Mouse (Mus musculus): ENCODE measurements around the gene Myt1l.

Gene Myt1l

DNA sequence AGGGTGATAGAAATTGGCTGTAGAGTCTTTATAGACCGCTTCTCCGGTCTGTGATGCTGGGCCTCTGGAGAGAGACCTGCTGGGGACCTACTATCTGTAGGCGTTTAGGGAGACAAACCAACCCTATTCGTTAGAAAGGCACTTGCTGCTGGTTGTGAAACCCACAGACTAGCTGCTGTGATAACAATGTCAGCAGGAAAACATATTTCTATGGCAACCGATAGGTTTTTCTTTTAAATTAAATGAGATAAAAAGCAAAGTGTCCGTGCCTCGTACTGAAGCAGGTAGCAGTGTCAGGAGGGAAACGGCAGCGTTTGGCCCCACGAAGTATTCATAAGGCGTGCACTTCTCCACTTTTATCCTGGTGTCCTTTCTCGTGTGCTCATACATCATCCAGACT is 127.5 kb downstream of the Myt1l start:
- DNase-seq (ENCODE audit: low spot score): no peak

DNA sequence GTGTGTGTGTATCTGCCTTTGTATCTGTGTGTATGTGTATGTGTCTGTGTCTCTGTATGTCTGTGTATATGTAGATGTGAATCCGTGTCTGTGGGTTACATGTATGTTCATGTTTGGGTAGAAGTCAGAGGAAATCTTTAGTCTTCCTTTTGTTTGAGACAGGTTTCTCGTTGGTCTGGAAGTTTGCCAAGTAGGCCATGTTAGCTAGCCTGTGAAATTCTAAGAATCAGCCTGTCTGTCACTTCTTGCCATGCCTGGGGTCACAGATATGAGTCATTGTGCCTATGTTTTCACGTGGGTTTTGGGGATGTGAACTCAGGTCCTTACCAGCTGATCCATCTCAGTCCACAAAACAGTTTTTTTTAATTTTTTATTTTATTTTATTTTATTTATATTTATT is 128.9 kb downstream of the Myt1l start:
- no peak for DNase-seq (ENCODE audit: low spot score)

DNA sequence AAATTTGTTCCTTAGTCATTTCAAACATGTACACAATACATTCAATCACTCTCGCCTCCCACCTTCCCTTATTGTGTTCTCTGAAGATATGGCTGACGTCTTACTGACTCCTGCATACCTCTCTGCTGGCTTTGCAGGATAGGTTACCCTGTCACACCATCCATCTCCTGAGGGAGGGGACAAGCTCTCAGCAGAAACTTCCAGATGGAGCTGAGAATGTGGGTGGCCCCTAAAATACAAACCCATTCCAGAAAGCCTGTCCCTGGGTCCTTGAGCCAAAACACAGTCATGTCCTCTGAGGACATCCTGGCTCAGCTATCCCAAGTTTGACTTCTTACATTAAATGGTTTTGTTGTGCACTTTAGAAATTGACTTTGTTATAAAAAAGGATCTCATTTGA is 129.7 kb downstream of the Myt1l start:
- no peak for DNase-seq (ENCODE audit: low spot score)

DNA sequence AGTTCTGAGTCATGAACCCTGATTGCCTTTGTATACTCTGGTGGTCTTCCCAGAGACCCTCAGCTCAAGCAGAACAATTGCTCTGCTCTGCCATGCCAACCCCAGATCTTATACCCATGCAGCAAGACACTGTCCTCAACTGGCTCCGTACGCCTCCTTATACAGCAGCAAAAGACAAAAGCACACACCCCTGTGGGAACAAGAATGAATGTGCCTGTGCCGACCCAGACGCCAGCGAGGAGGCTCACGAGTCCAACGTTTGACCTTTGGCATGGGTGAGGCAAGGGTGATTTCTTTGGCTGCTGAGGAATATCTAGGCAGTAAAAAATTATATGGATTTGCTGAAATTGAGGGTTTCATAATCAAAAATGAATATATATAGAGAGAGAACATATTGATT is 143.8 kb downstream of the Myt1l start:
- no peak for DNase-seq (ENCODE audit: low spot score)

DNA sequence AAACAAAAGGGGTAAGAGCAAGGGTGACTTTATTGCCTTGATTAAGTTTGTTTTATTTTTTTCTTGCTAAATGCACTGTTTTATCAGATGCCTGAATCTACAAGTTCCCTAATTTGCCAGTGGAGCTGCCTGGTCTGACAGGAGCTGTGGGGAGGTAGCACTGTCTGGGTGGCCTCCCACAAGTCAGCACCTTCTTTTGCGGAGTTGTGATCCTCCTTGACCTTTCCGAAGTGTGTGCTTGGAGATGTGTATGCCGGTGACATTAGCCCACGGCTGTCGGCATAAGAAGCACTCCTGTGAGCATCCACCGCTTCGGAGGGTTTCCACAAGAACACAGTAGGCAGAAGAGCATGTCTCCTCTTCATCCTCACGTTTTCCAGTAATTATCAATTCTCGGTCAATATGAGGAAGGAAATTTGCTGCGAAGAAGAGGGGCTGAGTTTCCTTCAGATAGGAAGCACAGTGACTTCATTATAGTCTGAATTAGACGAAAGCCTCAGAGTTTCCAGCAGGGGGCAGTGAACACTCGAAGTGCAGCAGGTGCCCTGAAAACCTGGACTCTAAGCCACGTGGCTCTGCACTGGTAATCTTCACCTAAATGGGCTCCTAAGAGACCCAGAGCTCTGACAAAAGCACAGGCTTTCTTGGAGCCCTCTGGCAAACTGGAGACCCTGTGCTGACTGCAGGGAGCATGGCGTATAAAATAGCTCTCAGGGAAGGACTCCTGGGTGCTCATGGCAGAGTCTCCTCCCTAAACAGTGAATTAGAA is 147.6 kb downstream of the Myt1l start:
- DNase-seq (ENCODE audit: low spot score): no peak

DNA sequence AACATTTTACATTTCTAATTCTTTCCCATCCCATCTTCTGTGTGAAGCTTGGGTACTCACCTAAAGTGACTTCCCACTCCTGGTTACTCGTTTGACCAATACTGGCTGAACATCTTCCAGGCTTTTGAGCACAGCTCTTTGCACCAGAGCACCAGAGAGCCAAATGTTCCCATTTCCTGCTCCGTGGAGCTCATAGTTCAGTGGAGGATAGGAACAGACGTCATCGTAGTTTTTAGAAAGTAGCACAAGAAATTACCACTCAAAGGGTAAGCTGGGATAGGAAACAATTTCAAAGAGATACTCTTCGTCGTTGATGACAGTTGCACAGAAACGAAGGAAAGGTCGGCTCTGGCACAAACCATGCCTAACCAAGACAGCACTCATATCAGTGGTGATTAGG is 154.2 kb downstream of the Myt1l start:
- no peak for DNase-seq (ENCODE audit: low spot score)

DNA sequence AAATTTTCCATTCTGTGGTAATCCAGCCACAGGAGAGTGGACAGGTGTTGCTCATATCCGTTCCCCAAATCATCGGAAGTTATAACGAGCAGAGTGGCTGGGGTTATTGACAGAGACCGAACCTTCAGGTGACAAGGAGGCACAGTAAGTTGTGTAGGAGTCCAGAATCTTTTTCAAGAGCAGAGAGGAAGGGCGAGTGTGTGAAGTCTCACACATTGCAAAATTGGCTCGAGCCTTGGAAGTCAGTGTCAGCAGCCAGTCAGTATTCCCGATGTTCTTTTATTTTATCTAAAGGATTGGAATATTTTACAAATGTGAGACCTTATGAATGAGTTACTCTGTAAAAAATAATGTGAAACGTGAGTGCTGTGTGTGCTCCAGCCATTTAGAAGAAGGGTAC is 154.8 kb downstream of the Myt1l start:
- no peak for DNase-seq (ENCODE audit: low spot score)

DNA sequence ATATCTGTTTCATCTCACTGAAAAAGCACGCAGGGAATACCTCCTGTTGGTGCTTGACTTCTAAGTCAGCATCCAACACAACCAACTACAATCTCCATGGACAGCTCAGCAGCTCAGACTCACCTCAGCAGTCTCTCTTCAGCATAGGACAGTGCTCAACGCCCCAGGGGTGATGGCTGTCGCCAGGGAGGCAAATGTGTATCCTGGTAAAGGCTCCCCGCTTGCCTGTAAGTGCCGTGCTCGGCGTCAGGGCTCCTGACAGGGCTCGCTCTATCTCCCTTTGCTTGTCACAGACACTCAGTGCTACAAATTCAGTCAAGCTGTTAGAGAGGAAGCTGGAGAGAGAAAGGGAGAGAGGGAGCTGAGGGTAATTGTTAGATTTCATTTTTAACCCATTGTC is 158.1 kb downstream of the Myt1l start:
- no peak for DNase-seq (ENCODE audit: low spot score)

DNA sequence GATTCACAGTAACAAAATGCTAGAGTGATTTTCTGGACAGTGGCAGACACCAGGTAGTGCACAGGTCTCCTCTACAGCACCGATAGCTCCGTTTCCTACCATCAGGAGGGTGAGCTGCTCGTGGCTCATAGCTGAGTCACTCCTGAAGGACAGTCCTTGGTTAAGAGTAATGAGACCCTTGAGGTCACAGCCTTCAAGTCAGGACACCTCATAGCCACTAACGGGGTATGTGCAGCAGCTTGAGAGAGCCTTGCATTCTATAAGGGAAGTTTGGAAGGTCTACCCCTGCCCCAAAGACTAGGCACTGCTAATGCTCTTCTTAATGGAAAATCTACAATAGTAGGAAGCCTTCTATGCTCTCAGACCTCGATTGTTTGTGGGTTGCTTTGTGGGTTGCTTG is 163.4 kb downstream of the Myt1l start:
- no peak for DNase-seq (ENCODE audit: low spot score)

DNA sequence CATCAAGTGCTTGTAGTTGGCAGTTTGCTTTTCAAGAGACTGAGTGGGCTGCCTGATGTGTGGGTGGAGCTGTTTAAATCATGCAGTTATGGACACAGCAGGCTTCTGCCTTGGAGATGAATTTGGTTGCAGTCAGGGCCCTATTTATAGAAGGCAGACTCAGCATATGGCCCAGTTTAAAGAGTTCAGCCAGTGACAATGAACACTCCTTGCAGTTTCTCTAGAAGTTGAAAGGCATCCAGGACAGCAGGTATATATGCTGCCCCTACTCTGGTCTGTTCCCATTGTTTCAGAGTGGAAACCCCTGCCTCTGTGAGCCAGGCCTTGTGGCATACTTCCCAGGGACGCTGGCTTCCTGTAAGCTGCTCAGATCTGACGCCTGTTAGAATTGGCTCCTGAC is 167.0 kb downstream of the Myt1l start:
- DNase-seq (ENCODE audit: low spot score): peak; percentile 76

DNA sequence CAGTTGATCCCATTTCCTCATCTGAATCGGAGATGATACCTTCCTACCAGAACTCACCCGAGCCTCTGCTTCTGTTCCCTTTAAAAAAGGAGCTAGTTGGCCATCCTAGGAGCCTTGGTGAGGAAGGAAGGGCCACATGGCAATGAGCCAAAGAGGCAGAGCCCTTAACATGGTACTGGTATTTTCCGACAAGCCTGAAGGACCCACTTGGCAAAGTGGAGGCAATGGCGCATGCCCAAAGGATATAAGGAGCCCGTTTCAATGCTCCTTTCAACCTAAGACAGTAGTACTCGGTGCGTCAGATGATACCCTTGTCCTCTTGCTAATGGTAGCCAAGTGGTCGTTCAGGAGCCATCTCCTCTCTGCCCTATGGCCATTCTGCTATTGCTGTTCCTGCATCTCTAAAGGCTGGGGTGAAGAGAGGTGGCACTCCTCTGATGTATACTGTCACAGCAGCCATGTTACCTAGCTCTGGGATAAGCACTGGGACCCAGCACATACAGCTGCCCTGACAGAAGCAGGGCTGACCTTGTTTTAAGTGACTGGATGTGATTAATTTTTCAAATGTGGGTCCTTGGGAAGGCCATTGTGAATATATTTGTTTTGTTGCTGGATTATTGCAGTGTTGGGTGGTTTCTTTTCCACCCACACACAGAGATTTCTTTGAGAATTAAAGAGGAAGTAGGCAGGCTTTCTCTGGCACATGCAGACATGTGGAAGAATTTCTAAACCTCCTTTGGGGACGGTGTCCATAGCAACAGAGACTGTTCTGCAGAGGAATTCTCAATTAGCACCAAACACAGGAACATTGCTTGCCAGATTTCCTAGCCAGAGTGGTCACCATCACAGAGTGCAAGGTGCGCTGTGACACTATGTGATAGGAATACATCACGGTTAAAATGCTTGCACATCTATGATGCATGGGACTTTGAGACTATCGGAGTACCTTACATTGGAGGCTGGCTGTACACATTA is 169.6 kb downstream of the Myt1l start:
- DNase-seq (ENCODE audit: low spot score): peak; percentile 81

DNA sequence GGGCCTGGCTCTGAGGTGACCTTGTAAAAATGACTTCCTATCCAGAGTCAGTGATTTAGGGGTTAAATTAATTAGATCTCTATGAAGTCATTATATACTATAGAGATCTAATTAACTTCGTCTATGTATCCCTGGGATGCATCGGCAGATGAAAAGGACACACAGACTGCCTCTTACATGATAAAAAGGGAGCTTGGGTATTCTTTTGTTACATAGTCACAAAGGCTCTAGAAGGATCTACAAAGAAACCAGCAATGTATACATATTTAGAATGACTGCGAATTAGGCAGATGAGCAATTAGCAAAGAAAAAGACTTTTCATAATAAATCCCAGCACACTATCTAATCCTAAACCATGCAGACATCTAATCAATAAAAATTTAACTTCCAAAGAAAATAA is 170.4 kb downstream of the Myt1l start:
- DNase-seq (ENCODE audit: low spot score): no peak

DNA sequence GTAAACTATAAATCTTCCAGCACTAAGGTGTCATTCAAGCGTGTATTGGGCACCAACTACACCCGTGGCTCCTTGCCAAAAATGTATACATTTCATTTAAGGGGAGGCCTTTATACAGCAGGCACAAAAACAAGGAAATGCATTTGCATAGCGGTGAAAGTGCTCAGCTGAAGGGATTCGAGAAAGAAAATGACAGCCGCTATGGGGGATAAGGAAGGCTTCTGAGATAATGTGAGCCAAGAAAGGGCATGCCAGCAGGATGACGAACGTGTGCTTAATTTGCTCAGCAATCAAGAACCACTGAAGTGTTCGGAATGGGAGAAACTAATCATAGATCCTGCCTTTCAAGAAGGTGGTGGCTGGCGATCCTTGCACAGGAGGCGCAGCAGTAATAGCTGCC is 170.8 kb downstream of the Myt1l start:
- no peak for DNase-seq (ENCODE audit: low spot score)

DNA sequence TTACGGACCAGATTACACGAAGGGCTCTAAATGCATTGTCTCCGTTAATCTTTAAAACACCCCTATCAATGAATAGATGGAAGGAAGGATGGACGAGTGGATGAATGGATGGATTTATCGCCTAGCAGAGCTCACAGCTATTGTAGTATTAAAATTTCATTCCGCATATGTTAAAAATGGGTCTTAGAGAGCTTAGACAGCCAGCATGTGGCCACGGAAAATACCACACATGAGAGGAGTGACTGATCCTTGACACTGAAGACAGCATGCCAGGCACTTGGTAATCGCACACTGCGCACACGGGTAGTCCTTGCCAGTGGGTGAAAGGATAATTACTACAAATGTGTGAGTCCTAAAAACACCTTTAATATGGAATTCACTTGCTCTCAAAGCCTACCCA is 171.2 kb downstream of the Myt1l start:
- DNase-seq (ENCODE audit: low spot score): no peak

DNA sequence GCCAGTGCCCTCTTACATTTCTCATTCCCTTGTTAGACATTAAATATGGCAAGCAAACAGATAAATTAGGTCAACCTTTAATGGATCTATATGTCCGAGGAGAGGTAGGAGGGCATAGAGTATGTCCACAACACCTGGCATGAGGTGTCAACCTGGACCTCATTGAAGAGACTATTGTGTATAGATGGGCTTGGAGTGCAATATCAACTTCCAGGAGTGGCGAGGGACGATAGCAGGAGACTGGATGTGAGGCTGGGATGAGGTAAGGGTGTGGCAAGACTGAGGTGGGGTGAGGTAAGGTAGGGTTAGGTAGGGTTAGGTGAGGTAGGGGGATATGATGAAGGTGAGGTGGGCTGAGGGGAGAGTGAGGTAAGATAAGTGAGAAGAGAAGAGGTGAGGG is 171.8 kb downstream of the Myt1l start:
- no peak for DNase-seq (ENCODE audit: low spot score)

DNA sequence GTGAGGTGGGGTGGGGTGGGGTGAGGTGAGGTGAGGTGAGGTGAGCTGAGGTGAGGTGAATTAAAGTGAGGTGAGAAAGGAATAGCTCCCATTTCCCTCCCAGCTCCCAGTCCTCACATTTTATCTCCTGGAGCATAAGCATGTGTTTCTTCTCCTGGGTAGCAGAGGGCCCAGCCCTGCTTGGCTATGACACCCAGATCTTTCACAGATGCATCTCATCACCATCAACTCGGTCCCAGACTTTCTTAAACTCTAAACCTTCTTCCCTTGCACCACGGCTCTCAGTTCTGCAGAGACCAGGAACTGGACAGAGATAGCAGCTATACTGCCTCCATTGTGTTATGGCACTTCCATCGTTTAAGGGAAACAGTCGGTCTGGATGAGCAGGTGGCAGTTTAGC is 172.9 kb downstream of the Myt1l start:
- no peak for DNase-seq (ENCODE audit: low spot score)

DNA sequence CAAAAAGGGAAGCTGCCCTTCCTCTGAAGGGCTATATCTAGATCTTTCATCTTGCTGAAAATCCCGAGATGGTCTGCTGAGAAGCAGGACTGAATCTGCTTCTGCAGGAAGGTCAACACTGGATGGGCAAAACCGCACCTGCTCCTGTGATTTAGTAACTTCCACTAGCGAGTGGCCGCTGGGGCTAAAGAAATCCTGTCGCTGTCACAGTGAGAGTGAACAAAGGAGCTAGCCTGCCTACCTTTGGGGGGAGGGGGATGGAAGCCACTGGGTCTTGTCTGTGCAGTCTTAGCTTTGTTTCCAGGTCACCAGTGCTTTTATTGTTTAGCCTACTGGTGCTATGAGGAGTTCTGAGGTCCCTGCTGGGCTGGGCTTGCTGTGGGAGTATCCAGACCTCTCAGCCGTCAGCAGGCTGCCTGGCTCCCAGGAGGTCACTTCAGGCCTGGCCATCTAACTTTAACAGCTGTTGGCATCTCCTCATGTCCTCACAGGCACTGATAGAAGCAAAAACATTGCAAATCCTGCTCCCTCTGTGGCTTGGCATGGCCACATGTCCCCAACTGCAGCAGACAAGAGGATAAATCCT is 173.6 kb downstream of the Myt1l start:
- DNase-seq (ENCODE audit: low spot score): no peak

DNA sequence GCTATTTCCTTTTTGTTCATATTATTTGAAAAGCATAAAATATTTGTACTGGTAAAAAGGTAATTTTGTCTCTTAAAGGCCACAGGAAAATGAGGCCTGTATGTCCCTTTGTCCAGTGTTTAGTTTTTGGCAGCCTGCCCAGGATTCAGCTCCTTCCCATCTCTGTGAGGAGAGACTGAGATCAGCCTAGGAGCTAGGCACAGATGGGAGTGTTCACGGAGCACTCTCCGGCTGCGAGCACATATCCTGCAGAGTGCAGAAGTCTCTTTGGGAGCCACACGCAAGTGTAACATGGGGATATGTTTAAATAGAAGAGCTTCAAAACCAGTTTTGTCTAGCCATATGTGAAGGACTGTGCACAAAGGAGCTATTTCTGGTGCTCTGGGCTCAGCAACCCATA is 174.4 kb downstream of the Myt1l start:
- peak; percentile 32 for DNase-seq (ENCODE audit: low spot score)

DNA sequence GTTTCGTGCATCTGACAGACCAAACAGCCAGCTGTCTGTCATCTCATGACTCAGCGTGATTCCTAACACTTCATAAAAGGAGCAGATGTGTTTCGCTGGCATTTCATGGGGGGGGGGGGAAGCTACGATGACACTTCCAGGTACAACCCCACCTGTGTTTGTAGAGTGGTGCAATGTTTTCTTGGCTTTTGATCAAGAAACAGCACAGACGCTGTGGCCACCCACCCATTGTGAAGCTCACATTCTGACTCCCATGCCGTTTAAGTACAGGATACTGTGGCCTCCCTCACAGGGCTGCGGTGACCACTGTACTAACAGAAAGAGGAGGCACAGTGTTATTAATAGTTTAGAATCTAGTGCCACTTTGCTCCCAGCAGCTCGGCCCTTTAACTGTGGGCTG is 175.4 kb downstream of the Myt1l start:
- DNase-seq (ENCODE audit: low spot score): no peak

DNA sequence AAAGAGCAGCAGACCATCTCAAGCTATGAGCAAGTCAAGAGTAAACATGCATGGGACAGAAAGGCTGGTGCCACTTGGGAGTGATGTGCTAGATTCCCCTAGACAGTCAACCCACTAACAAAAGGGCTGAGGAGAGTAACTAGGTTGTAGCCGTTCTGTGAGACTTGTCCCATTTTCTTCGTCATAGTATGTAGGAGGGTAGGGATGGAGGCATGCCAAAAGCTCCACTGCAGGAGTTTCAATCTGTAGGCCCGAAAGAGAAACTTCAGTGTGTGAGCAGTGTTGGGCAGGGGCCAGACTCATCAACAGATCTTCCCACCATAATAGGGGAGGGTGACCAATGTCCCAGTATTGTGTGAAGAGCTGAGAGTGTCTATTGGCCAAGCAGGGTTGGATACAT is 178.9 kb downstream of the Myt1l start:
- DNase-seq (ENCODE audit: low spot score): no peak

DNA sequence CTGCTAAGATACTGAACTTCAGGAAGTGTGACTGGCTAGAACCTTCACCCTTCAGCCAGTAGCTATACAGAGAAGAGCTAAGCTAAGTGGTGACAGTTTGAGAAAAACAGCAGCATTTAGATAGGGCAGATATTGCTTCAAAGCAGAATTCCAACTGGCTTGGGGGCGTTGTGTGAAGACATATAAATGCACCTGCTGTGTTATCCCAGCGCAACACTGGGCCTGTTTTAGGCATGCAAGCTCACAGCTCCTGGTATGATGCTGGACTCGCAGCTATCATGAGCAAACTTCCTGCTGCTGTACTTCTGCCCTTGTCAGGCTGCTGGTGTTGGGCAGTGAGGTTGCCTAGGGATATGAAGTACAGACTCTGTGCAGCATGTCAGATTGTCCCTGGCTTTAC is 180.0 kb downstream of the Myt1l start:
- no peak for DNase-seq (ENCODE audit: low spot score)

DNA sequence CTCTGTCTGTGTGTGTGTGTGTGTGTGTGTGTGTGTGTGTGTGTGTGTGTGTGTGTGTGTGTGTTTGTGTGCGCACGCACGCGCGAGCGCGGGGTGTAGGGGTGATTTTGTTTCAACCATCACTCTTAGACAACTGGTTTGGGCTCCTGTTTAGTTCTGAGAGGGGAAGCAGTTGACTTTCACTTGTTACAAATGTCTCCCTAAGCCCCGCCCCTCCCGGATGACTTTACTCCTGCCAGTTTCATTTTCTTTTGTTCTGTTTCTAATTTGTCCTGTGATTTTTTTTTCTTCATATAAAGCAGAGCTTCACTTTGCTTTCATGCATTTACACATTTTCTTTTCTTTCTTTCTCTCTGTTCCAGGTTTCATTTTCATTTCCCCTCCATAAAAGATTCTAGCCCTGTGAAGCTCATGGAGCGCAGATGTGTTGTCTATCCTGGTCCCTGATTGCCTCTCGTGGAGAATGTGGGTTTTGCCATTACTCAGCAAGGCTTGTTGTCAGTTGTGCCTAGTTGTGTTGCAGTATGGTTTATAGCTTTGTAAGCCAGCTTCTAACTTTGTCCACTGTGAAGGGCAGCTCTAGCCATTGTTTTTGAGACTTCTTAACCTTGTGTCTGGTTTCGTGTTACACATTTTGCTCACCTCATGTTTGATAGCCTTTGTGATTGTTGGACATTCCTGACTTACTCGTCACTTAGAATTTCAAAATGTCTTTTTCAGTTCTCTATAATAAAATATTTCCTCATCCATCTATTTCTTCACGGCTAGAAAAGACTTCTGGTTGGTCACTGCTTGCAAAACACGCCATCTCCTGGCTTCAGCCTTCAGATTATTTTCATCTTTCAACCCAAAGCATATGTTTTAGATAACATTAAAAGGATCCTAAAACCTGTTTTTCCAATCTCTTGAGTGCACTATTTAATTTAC is 184.9 kb downstream of the Myt1l start:
- DNase-seq (ENCODE audit: low spot score): no peak

All from left cerebral cortex, adult 11 months (tissue).